Mouse (Mus musculus) thymus, adult 2 months (tissue): ENCODE measurements around the gene Rffl.

Source experiments
- CTCF ChIP-seq: fragments of 200-500 bp; IDR thresholded peaks from 2 replicates; pipeline ENCODE4 v1.5.1; 2012; ENCODE audit warnings: mild to moderate bottlenecking, control low read depth, low read length, moderate library complexity, borderline replicate concordance; ENCODE audit not compliant: control insufficient read depth, poor library complexity, insufficient read depth; ENCODE audit errors: extremely low read depth
- POLR2A ChIP-seq: fragments of 200-500 bp; IDR thresholded peaks from 2 replicates; pipeline ENCODE4 v1.6.1; 2012; ENCODE audit warnings: mild to moderate bottlenecking, low read length, control low read depth, moderate library complexity; ENCODE audit not compliant: control insufficient read depth, poor library complexity, insufficient read depth; ENCODE audit errors: extremely low read depth

DNA sequence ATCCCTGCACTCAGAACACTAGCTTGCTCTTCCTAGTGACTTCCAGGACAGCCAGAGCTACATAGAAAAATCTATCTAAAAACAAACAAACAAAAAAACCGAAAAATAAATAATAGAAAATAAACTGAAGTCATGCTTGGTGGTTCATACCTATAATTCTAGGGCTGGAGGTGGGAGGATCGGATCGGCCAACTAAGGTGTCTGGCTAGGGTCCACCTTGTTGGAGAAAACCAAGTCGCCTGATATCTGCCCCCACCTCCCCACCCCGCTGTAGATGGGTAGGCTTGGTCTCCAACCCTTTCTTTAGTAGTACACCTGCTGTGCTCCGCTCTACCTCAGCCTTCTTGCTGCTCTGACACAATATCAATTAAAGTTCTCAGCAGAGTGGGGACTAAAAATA, 88.8 kb downstream of the Rffl start:
- no peak for TF ChIP-seq POLR2A
- no peak for TF ChIP-seq CTCF
